Mouse (Mus musculus): ENCODE measurements at regions not wholly inside any gene's neighbourhood (a gene's known extent, or its start where the extent isn't known, plus 50 kb on each side); places are given as distances from the start of the nearest gene placed in this dataset.

DNA sequence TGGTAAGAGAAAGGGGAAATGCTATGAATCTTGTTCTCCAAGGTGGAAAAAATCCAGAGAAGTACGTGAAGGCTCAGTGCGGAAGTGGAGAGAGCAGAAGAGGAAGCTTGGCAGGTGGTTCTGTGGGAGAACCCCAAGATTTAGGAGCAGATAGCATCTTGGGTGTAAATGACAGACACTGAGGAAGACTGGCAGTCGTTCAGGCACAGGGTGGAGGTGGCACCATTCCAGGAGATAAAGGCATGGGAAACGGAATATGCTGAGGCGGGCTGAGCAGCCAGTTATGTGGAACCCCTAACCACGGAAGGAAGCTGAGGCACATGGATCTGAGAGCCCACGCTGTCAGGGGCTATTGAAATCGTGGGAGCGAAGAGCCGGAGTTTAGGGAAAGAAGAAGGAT lies 70.6 kb upstream of the Lep start:
- TF ChIP-seq CHD2 (IDR thresholded peaks at IDR 0.05; ENCODE audit: low read depth, low read length), result no peak
- no peak for TF ChIP-seq ZC3H11A (IDR thresholded peaks at IDR 0.05; ENCODE audit: borderline replicate concordance, low read depth, low read length)
- no peak for TF ChIP-seq MAFK (IDR thresholded peaks at IDR 0.05; ENCODE audit: insufficient read depth, low read depth, low read length)

All from ES-E14 (cell line).